Mouse (Mus musculus) left cerebral cortex, postnatal 4 days (tissue): ENCODE measurements around the gene Lrp3. TPM values are rescaled to one million over a fixed set of nuclear protein-coding genes. Genes with fewer than 3 reads are reported as not detected.
A peak's percentile ranks its signal among the peaks of the same experiment; 100 is the strongest.

Experiments
- DNase-seq: peaks from one replicate; pipeline ENCODE4 v3.0.0-alpha.2; 2022
- intact Hi-C: fragments of 180-260 bp; cut with DNase I; formaldehyde crosslinking; loops from one replicate; pipeline ENCODE4 v1.15.1; 2025
- total RNA-seq, 2 experiments: library from RNA; stranded (reverse); gene quantifications; 2 replicates each; pipeline ENCODE4 v1.2.3; 2021

The Lrp3 gene
- total RNA-seq, 2 experiments from 2014 or later: 102 to 107 TPM

GRCm38 (mm10) chr7:35197022-35197421, 18.3 kb downstream of the Lrp3 start:
- DNase-seq: no peak

GRCm38 (mm10) chr7:35191276-35191675, 24.0 kb downstream of the Lrp3 start:
- no peak for DNase-seq

More at GRCm38 (mm10) chr7:35197022-35197421, 18.3 kb downstream of the Lrp3 start:
- intact Hi-C loops: no loop called here

GRCm38 (mm10) chr7:35189699-35190098, 25.6 kb downstream of the Lrp3 start:
- intact Hi-C loops: loop anchor here (10.0 kb wide), 1 partner anchor 65 kb away; no protein-coding TSS in a partner anchor

More at GRCm38 (mm10) chr7:35191276-35191675, 24.0 kb downstream of the Lrp3 start:
- intact Hi-C loops: no loop called here

GRCm38 (mm10) chr7:35185889-35186569, 29.3 kb downstream of the Lrp3 start, which contains the start of gene Slc7a10:
TSS of gene Slc7a10 (plus strand) at chr7:35186385.
- DNase-seq: peak; percentile 41
- intact Hi-C loops: loop anchor here (10.0 kb wide), 1 partner anchor 69 kb away; no protein-coding TSS in a partner anchor

More at GRCm38 (mm10) chr7:35189699-35190098, 25.6 kb downstream of the Lrp3 start:
- DNase-seq: no peak

GRCm38 (mm10) chr7:35184833-35185724, 30.2 kb downstream of the Lrp3 start:
- intact Hi-C loops: loop anchor here (10.0 kb wide), 1 partner anchor 70 kb away; no protein-coding TSS in a partner anchor
- peak; percentile 60 for DNase-seq

- peak; percentile 39 for DNase-seq
- intact Hi-C loops: no loop called here
These were observed 38.6 kb downstream of the Lrp3 start for GRCm38 (mm10) chr7:35176412-35177381.

- intact Hi-C loops: no loop called here
- DNase-seq: no peak
These were observed 39.8 kb downstream of the Lrp3 start for GRCm38 (mm10) chr7:35175533-35175932.

GRCm38 (mm10) chr7:35172519-35172918, 42.8 kb downstream of the Lrp3 start:
- intact Hi-C loops: loop anchor here (5.0 kb wide), 2 partner anchors 145 to 760 kb away; no protein-coding TSS in a partner anchor
- no peak for DNase-seq

- intact Hi-C loops: loop anchor here (2.0 to 5.0 kb wide), 3 partner anchors 145 to 760 kb away; no protein-coding TSS in a partner anchor
- DNase-seq: peak; percentile 89
These were observed 43.4 kb downstream of the Lrp3 start for GRCm38 (mm10) chr7:35171867-35172382.

- DNase-seq: peak; percentile 87
- intact Hi-C loops: loop anchor here (5.0 kb wide), 1 partner anchor 52 kb away; the partner anchor contains the start of gene Cebpa
These were observed 46.0 kb downstream of the Lrp3 start for GRCm38 (mm10) chr7:35169341-35169740.

GRCm38 (mm10) chr7:35167925-35168324, 47.4 kb downstream of the Lrp3 start:
- intact Hi-C loops: loop anchor here (5.0 kb wide), 1 partner anchor 51 kb away; the partner anchor contains the start of gene Cebpa
- no peak for DNase-seq

- intact Hi-C loops: loop anchor here (5.0 kb wide), 1 partner anchor 50 kb away; the partner anchor contains the start of gene Cebpa
These were observed 48.3 kb downstream of the Lrp3 start for GRCm38 (mm10) chr7:35166988-35167387.

GRCm38 (mm10) chr7:35164131-35164530, 51.2 kb downstream of the Lrp3 start:
- no peak for DNase-seq
- intact Hi-C loops: no loop called here

More at GRCm38 (mm10) chr7:35166988-35167387, 48.3 kb downstream of the Lrp3 start:
- DNase-seq: no peak

- intact Hi-C loops: no loop called here
- DNase-seq: no peak
These were observed 51.7 kb downstream of the Lrp3 start for GRCm38 (mm10) chr7:35163600-35163999.

GRCm38 (mm10) chr7:35162443-35162842, 52.9 kb downstream of the Lrp3 start:
- intact Hi-C loops: no loop called here

GRCm38 (mm10) chr7:35157512-35157911, 57.8 kb downstream of the Lrp3 start:
- no peak for DNase-seq
- intact Hi-C loops: no loop called here

More at GRCm38 (mm10) chr7:35162443-35162842, 52.9 kb downstream of the Lrp3 start:
- DNase-seq: no peak

- DNase-seq: no peak
- intact Hi-C loops: no loop called here
These were observed 58.5 kb downstream of the Lrp3 start for GRCm38 (mm10) chr7:35156561-35157477.

- intact Hi-C loops: no loop called here
- DNase-seq: no peak
These were observed 60.8 kb downstream of the Lrp3 start for GRCm38 (mm10) chr7:35154449-35154848.
